Mouse (Mus musculus) neural tube, postnatal 0 days (tissue): ENCODE measurements around the gene Areg. TPM values are rescaled to one million over a fixed set of nuclear protein-coding genes. Genes with fewer than 3 reads are reported as not detected.

Experiments used
- polyA plus RNA-seq: library from polyadenylated mRNA; unstranded; fragments of >200 nt; fragmentation: Nextera tagmentation; extraction: Ambion mirVana; gene quantifications from 2 replicates; pipeline ENCODE4 v1.2.1, GENCODE M21; 2015

Gene Areg
- polyA plus RNA-seq: 0.82 and 1.1 TPM in 2 replicates

DNA sequence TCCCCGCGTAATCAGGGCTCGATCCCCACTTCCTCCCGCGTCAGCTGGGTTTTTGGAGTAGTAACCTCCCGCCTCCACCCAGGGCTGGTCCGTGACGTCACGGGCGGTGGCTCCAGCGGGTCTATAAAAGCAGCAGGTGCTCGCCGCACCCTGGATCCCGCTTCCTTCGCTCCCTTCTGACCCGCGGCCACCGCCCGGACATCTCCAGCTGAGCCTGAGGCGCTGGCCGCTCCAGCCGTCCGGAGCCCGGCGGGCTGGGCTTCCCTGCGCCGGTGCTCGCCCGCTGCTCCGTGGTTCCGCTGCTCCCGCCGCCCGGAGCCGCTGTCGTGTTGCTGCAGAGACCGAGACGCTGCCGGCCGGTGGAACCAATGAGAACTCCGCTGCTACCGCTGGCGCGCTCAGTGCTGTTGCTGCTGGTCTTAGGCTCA lies at the start of gene Areg:
TSS of gene Areg (plus strand) at position 154 of the 428 bp plus-strand sequence.

Other genes with a start within 250 kb of the Areg start
- gene Cxcl1, start 248.4 kb upstream of the Areg start, polyA plus RNA-seq: 0.86 TPM in 1 of 2 replicates, not detected in the other
- gene Cxcl2, start 235.7 kb upstream of the Areg start, polyA plus RNA-seq: not detected in 2 replicates
- 85.9 and 88.7 TPM in 2 replicates for gene Mthfd2l, start 208.5 kb upstream of the Areg start, polyA plus RNA-seq
- 0.14 TPM in 1 of 2 replicates, not detected in the other for gene Epgn, start 112.1 kb upstream of the Areg start, polyA plus RNA-seq
- gene Ereg, start 65.0 kb upstream of the Areg start, polyA plus RNA-seq: 0.05 TPM in 1 of 2 replicates, not detected in the other